Comparison of ENCODE assay signal across 7 mouse cellular contexts in genomic region chr10:126987183-126988118, GRCm38 (mm10). TPM values are rescaled to one million over a fixed set of nuclear protein-coding genes. Genes with fewer than 3 reads are reported as not detected.
DNase-seq lines count a peak whose midpoint lies in the region; ATAC-seq lines count a peak whose summit lies in the region.

No protein-coding gene starts in this region.

- no peak for ATAC-seq in kidney, embryonic 15.5 days (replicated peaks; ENCODE audit: low FRiP score)
- no peak for ATAC-seq in embryonic facial prominence, embryonic 14.5 days (ENCODE audit: low read depth)
- ATAC-seq in liver, embryonic 15.5 days (ENCODE audit: insufficient read depth), result no peak

- no peaks in the 10 kb centered on the region for H3K27me3 ChIP-seq in kidney, embryonic 15.5 days
- no peaks in the 10 kb centered on the region for H3K27me3 ChIP-seq in embryonic facial prominence, embryonic 14.5 days (replicated peaks; ENCODE audit: control insufficient read depth, insufficient read depth, low read length)
- H3K27me3 ChIP-seq in liver, embryonic 15.5 days, result no peaks in the 10 kb centered on the region

- H3K4me2 ChIP-seq in kidney, embryonic 15.5 days, result peak overlapping the region; percentile 44
- peak overlapping the region; percentile 39 for H3K4me2 ChIP-seq in embryonic facial prominence, embryonic 14.5 days (ENCODE audit: low read depth, low read length)
- peak overlapping the region; percentile 15 for H3K4me2 ChIP-seq in liver, embryonic 15.5 days

- H3K9ac ChIP-seq in kidney, embryonic 15.5 days, result 0 out of 2 replicates have a peak overlapping the region, but pooled peaks have one; percentile 14
- 0 out of 2 replicates have a peak overlapping the region, but pooled peaks have one; percentile 17 for H3K9ac ChIP-seq in embryonic facial prominence, embryonic 14.5 days (ENCODE audit: low read depth, low read length)
- H3K9ac ChIP-seq in liver, embryonic 15.5 days, result no peak overlapping the region

- peak overlapping the region; percentile 87 for H3K27ac ChIP-seq in kidney, embryonic 15.5 days
- H3K27ac ChIP-seq in embryonic facial prominence, embryonic 14.5 days (replicated peaks; ENCODE audit: low read depth, low read length), result peak overlapping the region; percentile 84
- no peak overlapping the region for H3K27ac ChIP-seq in liver, embryonic 15.5 days (replicated peaks)

- 55% methylated on average over 8 of the region's 8 CpGs for WGBS in kidney, embryonic 15.5 days
- WGBS in embryonic facial prominence, embryonic 14.5 days, result 56% methylated on average over 8 of the region's 8 CpGs
- 43% methylated on average over 8 of the region's 8 CpGs for WGBS in liver, embryonic 15.5 days (ENCODE audit: insufficient replicate concordance)

- H3K9me3 ChIP-seq in kidney, embryonic 15.5 days (replicated peaks), result no peaks in the 10 kb centered on the region
- H3K9me3 ChIP-seq in embryonic facial prominence, embryonic 14.5 days (ENCODE audit: control insufficient read depth, low read length), result no peaks in the 10 kb centered on the region
- no peaks in the 10 kb centered on the region for H3K9me3 ChIP-seq in liver, embryonic 15.5 days (replicated peaks)

- H3K36me3 ChIP-seq in kidney, embryonic 15.5 days, result peaks cover 25% of the 10 kb centered on the region
- peaks cover 20% of the 10 kb centered on the region for H3K36me3 ChIP-seq in embryonic facial prominence, embryonic 14.5 days (ENCODE audit: control insufficient read depth, insufficient read depth, low read length)
- peaks cover 10% of the 10 kb centered on the region for H3K36me3 ChIP-seq in liver, embryonic 15.5 days (replicated peaks)

- H3K4me3 ChIP-seq in kidney, embryonic 15.5 days (replicated peaks), result peak overlapping the region; percentile 8; the same call in 1 of the 2 replicates
- 0 out of 2 replicates have a peak overlapping the region, but pooled peaks have one; percentile 2 for H3K4me3 ChIP-seq in embryonic facial prominence, embryonic 14.5 days (ENCODE audit: low read depth, low read length)
- H3K4me3 ChIP-seq in liver, embryonic 15.5 days (replicated peaks), result no peak overlapping the region

- DNase-seq in kidney, adult 9 months, result no peak
- peak; percentile 75 for DNase-seq in ZHBTc4 (ENCODE audit: low read depth, low spot score)
- DNase-seq in embryonic facial prominence, embryonic 14.5 days (ENCODE audit: low spot score), result no peak
- DNase-seq in right cerebral cortex, postnatal 25 days, result no peak
- no peak for DNase-seq in thymus, postnatal 25 days

- peaks cover 89% of the 10 kb centered on the region for H3K4me1 ChIP-seq in kidney, embryonic 15.5 days
- H3K4me1 ChIP-seq in embryonic facial prominence, embryonic 14.5 days (ENCODE audit: control insufficient read depth, insufficient read depth, low read length), result peaks cover 60% of the 10 kb centered on the region
- peaks cover 75% of the 10 kb centered on the region for H3K4me1 ChIP-seq in liver, embryonic 15.5 days (replicated peaks)

RNA-seq across cellular contexts. Expression of gene Ctdsp2, which starts 8.9 kb away (rescaled TPM):
- 67.5 and 73.2 TPM in 2 replicates for polyA plus RNA-seq in kidney, embryonic 15.5 days (2015; fragmentation: Nextera tagmentation; extraction: Ambion mirVana)
- polyA plus RNA-seq in embryonic facial prominence, embryonic 14.5 days (2014; fragmentation: Nextera tagmentation; extraction: Ambion mirVana), result 109 and 116 TPM in 2 replicates
- polyA plus RNA-seq in liver, embryonic 15.5 days (2015; fragmentation: Nextera tagmentation; extraction: Ambion mirVana), result 11.3 and 12.9 TPM in 2 replicates

RNA-seq across cellular contexts. Expression of gene Avil, which starts 13.1 kb away (rescaled TPM):
- 0.10 and 0.36 TPM in 2 replicates for polyA plus RNA-seq in kidney, embryonic 15.5 days (2015; fragmentation: Nextera tagmentation; extraction: Ambion mirVana)
- 7.8 and 9.0 TPM in 2 replicates for polyA plus RNA-seq in embryonic facial prominence, embryonic 14.5 days (2014; fragmentation: Nextera tagmentation; extraction: Ambion mirVana)
- polyA plus RNA-seq in liver, embryonic 15.5 days (2015; fragmentation: Nextera tagmentation; extraction: Ambion mirVana), result 0.07 and 0.16 TPM in 2 replicates

RNA-seq across cellular contexts. Expression of gene Tsfm, which starts 43.2 kb away (rescaled TPM):
- 96.4 and 99.7 TPM in 2 replicates for polyA plus RNA-seq in kidney, embryonic 15.5 days (2015; fragmentation: Nextera tagmentation; extraction: Ambion mirVana)
- polyA plus RNA-seq in embryonic facial prominence, embryonic 14.5 days (2014; fragmentation: Nextera tagmentation; extraction: Ambion mirVana), result 61.0 and 61.3 TPM in 2 replicates
- 43.9 and 44.8 TPM in 2 replicates for polyA plus RNA-seq in liver, embryonic 15.5 days (2015; fragmentation: Nextera tagmentation; extraction: Ambion mirVana)

RNA-seq across cellular contexts. Expression of gene Mettl1, which starts 53.8 kb away (rescaled TPM):
- polyA plus RNA-seq in kidney, embryonic 15.5 days (2015; fragmentation: Nextera tagmentation; extraction: Ambion mirVana), result 59.4 and 67.4 TPM in 2 replicates
- polyA plus RNA-seq in embryonic facial prominence, embryonic 14.5 days (2014; fragmentation: Nextera tagmentation; extraction: Ambion mirVana), result 47.7 and 55.9 TPM in 2 replicates
- polyA plus RNA-seq in liver, embryonic 15.5 days (2015; fragmentation: Nextera tagmentation; extraction: Ambion mirVana), result 15.6 and 15.7 TPM in 2 replicates

RNA-seq across cellular contexts. Expression of gene Eef1akmt3, which starts 53.9 kb away (rescaled TPM):
- 0.93 and 1.00 TPM in 2 replicates for polyA plus RNA-seq in kidney, embryonic 15.5 days (2015; fragmentation: Nextera tagmentation; extraction: Ambion mirVana)
- polyA plus RNA-seq in embryonic facial prominence, embryonic 14.5 days (2014; fragmentation: Nextera tagmentation; extraction: Ambion mirVana), result 0.84 and 1.0 TPM in 2 replicates
- 0.06 and 0.14 TPM in 2 replicates for polyA plus RNA-seq in liver, embryonic 15.5 days (2015; fragmentation: Nextera tagmentation; extraction: Ambion mirVana)
